Mouse (Mus musculus): Measurements from ENCODE around the gene Mcoln1.

The Mcoln1 gene

DNA sequence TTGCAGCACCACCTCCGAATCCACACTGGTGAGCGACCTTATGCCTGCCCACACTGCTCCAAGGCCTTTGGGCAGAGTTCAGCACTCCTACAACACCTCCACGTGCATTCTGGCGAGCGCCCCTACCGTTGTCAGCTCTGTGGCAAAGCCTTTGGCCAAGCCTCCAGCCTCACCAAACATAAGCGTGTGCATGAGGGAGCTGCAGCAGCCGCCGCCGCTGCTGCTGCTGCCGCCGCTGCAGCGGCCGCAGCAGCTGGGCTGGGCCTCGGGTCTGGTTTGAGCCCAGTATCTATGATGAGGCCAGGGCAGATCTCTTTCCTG is 3.9 kb upstream of the Mcoln1 start:
- in situ Hi-C loops (cut with MboI, MseI), result no loop called here

DNA sequence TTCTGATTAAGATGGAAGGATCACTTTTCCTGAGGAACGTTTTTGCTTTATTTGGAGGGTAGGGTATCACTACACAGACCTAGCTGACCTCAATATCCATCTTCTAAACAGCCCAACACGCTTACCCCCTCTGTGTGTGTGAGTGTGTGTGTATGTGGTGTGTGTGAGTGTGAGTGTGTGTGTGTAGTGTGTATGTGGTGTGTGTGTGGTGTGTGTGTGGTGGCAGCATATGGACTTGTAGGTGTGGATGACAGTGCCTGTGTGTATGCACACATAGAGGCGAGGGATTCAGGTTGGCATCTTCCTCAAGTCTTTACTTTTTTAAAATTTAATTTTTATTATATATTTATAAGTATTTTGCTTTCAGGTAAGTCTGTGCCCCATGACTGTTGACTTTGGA is 1.7 kb upstream of the Mcoln1 start:
- in situ Hi-C loops (cut with MboI, MseI), result no loop called here

DNA sequence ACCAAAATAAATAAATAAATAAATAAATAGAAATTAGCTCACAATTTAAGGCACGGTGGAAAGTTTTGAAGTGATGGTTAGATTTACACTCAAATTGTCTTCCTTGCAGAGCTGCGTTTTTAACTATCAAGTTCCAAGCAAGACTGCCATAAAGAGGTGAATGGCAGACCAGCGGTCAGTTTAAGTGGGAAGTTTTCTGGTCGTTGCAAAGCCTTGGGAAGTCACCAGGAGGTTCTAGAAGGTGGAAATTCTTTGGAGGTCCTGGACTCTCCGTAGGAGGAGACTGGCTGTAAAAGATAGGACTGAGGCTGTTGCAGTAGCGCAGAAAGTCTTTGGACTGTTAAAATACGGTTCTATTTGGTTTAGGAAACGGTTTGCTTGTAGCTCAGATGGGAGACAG is 506 bp upstream of the Mcoln1 start:
- in situ Hi-C loops (cut with MboI, MseI), result loop anchor here (5.0 to 10.0 kb wide), 3 partner anchors 125 to 1178 kb away; partner anchors contain the start of genes Pcp2 (in 1 of the 2), Pet100 (in 1 of the 2) and Xab2 (in 1 of the 2)

DNA sequence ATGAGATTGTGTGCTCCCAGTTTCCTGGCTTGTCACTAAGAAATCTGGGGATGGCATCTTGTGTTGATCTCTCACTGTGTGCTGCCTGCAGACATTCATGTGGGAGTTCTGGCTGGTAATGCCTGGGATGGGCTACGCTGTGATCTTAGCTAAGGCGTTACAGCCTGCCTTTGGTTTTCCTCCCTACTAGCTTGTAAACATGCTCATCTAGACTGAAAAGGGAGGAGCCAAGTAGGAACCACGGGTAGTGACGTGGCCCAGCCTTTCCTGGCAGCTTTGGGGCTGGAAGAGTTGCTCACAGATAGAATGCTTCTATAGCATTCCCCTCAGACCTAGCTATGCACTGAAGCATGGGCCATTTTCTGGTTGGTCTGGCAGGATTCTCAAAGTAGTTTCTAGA is 2.0 kb downstream of the Mcoln1 start:
- in situ Hi-C loops (cut with MboI, MseI), result loop anchor here (5.0 to 10.0 kb wide), 3 partner anchors 123 to 1175 kb away; partner anchors contain the start of genes Pcp2 (in 1 of the 2), Pet100 (in 1 of the 2) and Xab2 (in 1 of the 2)

DNA sequence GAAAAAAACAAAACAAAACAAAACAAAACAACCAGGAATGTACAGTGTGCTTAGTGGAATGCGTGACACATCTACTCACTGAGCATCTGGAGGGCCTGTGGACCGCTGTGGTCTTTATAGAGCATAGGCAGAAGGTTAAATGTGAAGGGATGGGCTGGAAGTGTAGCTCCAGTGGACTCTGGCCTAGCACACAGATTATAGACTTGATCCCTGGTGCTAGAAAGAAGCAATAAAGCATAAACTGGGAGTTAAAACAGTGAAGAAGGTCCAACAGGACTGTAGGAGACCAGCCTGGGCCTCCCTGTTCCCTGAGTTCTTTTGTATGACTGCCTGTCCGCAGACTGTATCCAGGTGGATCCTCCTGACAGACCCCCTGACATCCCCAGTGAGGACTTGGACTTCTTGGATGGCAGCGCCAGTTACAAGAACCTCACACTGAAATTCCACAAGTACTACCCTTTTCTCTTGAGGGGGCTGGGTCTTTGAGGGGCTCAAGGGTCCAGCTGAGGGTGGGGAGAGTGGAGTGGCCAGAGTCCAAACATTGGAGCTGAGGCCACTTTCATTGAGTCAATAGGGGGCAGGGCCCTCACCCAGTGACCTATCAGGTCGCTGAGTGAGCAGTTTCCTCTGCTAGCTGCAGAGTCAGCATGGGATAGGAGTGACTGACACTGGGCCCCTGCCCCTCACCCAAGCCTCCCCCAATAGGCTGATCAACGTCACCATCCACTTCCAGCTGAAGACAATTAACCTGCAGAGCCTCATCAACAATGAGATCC is 7.9 kb downstream of the Mcoln1 start:
- in situ Hi-C loops (cut with MboI, MseI), result loop anchor here in 1 of 2 experiments (10.0 kb wide), 2 partner anchors 117 to 1167 kb away; partner anchors contain the start of genes Pcp2, Pet100 and Xab2

DNA sequence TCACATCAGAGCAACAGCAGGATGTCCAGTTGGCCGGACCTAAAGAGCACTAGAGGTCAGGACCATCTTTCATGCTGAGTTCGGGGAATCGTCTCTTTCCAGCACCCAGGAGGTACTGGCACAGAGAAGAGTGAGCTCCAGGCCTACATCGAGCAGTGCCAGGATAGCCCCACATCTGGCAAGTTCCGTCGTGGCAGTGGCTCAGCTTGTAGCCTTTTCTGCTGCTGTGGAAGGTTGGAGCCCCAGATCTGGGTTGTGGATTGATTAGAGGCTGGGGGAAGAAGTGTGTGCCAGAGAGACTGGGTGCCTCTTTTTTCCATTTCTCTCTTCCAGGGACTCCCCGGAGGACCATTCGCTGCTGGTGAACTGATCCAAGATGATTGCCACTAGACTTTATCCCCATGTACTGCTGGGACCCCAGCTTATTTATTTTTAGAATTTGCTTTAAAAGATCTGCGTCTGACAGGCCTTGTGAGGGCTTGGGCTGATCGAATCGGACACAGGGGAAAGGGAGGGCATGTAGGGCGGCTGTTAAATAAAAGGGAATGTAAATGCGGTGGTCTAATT is 14.5 kb downstream of the Mcoln1 start:
- in situ Hi-C loops (cut with MboI, MseI), result loop anchor here in 1 of 2 experiments (5.0 kb wide), 1 partner anchor 103 kb away; no protein-coding TSS in a partner anchor

DNA sequence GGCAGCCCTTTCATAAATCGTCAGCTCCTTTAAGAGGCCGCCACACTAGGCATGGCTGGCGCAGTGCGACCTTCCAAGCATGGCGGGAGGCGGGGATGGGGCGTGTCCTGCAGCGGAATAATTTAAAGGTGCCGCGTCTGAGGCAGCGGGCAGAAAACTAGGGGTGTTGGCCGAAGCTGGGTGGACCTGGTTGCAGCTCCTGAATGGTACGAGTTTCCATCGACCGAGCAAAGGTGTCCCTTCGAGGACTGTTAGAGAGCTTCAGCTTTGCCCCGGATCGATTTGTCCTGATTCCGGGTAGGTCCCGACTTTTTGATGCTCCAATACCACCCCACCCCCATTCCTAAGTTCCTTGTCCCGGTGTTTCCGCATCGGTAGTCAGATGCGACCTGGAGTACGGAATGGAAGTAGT is 15.0 kb downstream of the Mcoln1 start, which contains the start of gene Pnpla6:
Gene Pnpla6 (plus strand): TSS at position 125 of the 412 bp plus-strand sequence.
- in situ Hi-C loops (cut with MboI, MseI), result loop anchor here in 1 of 2 experiments (5.0 kb wide), 1 partner anchor 102 kb away; no protein-coding TSS in a partner anchor

DNA sequence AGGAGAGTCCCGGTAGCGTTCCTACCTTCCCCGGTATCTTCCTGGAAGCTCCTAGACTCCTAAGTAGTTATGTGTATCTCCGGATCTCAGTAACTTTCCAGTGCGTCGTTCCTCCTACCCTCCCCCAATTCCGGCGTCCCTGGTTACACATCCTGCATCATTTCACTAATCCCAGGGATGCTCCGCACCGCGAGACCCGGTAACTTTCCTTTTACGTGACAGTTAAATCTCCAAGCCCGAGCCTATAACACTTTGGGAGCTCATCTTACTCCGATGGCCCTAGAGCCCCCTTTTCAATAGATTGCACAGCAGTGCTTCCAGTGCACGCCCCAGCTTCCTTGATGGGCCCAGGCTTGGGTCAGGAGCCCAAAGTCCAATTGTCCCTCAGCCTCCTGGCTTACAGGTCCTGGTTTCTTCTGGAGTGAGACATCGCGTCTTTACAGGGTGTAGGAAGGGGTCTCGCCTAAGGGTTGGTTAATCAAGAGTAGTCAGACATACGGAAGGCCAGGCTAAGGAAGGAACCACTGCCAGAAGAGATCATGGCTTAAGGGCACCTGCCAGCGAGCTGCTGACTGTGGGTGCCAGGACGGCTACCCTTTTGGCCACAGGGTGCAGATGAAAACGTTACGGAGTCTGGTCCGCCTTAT is 15.6 kb downstream of the Mcoln1 start:
- in situ Hi-C loops (cut with MboI, MseI), result loop anchor here in 1 of 2 experiments (5.0 kb wide), 1 partner anchor 101 kb away; no protein-coding TSS in a partner anchor

DNA sequence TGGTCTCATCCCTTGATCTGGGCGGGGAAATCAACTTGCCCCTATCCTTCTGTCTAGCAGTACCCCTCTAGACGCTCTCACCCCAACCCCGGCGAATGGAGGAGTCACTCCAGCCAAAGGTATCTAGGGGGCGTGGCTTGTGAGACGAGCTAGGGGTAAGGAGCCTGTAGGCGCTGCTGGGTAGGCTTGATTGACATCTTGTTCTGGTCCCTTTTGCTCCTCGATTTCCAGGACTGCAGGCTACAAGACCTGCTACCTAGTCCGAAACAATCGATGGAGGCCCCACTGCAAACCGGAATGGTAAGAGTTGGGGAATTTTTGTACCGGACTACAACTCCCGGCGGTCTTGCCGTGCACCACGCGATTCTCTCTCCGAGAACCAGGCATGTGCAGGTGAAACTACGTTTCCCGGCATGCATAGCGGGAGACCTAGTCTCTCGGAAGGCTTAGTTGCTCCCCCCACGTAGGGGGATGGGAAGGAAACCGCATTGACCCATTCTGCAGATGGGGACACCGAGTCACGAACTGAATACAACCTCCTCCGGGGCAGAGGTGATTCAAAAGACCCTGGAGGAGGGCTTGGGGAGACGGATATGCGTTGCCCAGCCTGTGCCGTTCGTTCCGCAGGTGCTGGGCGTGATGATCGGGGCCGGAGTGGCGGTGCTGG is 16.3 kb downstream of the Mcoln1 start:
- in situ Hi-C loops (cut with MboI, MseI), result loop anchor here in 1 of 2 experiments (5.0 kb wide), 1 partner anchor 101 kb away; no protein-coding TSS in a partner anchor

DNA sequence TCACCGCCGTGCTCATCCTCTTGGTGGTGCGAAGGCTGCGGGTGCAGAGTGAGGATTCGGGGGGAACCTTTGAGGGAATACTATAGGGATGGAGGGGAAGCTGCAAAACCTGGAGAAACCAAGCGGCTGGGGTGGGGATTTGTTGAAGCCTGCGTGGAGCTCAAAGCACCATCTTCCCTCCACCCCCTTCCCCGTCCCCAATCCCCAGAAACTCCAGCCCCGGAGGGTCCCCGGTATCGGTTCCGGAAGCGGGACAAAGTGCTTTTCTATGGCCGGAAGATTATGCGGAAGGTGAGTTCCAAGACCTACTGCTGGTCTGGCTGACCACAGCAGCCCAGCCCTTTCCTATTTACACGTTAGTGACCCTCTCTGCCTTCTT is 16.8 kb downstream of the Mcoln1 start:
- in situ Hi-C loops (cut with MboI, MseI), result loop anchor here in 1 of 2 experiments (5.0 kb wide), 1 partner anchor 100 kb away; no protein-coding TSS in a partner anchor

DNA sequence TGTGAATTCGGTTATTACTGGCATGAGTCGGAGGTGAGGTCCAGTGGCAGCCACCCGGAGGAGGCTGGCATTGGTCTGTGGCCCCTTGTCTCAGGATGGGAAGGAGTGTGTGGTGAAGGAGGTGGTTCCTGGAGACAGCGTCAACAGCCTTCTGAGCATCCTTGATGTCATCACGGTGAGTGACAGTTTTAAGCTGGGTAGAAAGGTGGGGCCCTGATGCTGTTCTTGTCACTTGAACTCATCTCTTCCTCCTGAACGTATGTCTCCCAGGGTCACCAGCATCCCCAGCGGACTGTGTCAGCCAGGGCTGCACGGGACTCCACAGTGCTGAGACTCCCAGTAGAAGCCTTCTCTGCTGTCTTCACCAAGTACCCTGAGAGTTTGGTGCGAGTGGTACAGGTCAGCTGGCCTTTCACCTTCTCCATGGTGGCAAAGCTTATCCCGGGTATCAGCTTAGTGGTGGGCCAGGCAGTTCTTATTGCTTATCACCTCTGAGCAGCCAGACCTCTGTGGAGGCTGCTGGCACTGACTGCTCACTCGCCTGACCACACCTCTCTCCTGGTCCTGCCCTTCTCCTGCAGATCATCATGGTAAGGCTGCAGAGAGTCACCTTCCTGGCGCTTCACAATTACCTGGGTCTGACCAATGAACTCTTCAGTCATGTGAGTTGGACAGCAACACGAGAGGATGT is 21.9 kb downstream of the Mcoln1 start:
- in situ Hi-C loops (cut with MboI, MseI), result no loop called here

DNA sequence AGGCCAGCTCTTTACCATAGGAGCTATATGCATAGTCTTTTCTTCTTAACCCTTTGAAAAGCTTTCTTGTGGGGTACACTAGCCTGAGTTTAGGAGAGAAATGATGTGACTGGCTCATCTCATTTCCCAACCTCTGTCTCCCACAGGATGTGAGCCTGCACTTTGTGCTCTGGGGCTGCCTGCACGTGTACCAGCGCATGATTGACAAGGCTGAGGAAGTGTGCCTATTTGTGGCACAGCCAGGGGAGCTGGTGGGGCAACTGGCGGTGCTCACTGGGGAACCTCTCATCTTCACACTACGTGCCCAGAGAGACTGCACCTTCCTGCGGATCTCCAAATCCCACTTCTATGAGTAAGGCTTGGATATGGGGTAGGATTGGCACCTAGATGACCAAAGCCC is 30.6 kb downstream of the Mcoln1 start:
- in situ Hi-C loops (cut with MboI, MseI), result no loop called here

DNA sequence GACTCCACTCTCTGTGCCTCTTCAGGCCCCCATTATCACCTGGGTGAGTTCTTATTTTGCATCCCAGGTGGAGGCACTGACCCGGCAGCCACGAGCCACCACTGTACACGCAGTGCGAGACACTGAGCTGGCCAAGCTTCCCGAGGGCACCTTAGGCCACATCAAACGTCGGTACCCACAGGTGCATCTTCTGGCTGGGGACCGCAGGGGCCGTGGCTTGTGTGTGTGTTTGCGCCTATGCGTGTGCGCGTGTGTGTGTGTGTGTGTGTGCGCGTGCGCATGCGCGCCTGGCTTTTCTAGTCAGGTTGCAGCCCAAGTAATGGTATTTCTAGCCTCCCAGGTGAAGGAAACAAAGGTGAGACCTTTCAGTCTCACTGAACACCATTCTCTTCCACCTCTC is 31.7 kb downstream of the Mcoln1 start:
- in situ Hi-C loops (cut with MboI, MseI), result no loop called here

DNA sequence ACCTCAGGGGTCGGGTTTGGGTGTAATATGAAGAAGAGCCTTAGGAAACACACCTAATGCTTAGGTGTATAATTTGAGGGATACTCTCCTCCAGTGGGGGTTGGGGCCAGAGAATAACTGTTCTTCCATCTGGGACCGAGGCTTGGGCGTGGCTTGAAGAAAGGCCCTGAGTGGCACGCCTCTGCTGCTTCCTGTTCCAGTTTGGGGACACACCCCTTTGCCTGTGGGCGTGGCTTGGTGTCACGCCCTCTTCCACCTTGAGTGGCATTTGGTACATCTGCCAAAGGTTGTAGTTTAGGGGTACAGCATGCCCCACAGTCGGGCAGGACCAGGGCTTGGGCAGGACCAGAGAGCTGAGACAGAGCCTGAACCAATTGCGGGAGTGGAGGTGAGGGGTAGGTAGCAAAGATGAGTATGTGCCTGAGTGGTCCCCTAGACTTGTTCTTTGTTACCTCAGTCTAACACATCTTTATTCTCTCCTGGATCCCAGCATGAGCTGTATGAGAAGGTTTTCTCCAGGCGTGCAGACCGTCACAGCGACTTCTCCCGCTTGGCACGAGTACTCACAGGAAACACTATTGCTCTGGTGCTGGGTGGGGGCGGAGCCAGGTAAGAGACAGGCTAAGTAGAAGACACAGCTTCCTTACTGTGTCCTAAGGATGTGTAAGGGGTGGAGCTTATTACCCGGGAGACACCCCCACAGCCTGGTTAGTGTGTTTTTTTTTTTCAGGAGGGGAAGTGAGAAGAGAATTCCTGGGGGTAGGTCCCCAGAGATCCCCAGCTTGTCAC is 36.0 kb downstream of the Mcoln1 start:
- in situ Hi-C loops (cut with MboI, MseI), result no loop called here

DNA sequence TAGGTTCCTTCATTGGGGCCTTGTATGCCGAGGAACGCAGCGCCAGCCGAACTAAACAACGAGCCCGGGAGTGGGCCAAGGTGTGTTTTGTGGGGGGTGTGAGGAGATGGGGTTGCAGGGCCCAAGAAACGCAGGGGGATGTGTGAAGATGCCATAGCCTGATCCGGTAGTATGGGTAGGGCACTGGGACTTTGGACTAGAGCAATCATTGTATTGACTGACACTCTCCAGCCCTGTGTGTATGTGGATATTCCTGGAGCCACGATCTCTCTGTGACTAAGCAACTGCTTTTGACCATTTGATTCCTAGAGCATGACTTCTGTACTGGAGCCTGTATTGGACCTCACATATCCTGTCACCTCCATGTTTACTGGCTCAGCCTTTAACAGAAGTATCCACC is 36.7 kb downstream of the Mcoln1 start:
- in situ Hi-C loops (cut with MboI, MseI), result no loop called here

DNA sequence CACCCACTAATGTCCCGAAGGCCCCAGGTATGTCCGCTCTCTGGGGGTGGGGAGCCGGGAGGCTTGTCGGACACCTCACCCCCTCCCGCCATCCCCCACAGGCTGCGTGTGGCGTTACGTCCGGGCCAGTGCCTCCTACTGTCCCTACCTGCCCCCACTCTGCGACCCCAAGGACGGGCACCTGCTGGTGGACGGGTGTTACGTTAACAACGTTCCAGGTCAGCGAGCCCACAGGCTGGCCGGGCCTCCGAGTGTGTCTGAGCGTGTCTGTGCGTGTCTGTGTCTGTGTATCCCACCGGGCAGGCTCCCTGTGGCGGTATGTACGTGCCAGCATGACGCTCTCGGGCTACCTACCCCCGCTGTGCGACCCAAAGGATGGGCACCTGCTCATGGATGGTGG is 37.4 kb downstream of the Mcoln1 start:
- in situ Hi-C loops (cut with MboI, MseI), result no loop called here

DNA sequence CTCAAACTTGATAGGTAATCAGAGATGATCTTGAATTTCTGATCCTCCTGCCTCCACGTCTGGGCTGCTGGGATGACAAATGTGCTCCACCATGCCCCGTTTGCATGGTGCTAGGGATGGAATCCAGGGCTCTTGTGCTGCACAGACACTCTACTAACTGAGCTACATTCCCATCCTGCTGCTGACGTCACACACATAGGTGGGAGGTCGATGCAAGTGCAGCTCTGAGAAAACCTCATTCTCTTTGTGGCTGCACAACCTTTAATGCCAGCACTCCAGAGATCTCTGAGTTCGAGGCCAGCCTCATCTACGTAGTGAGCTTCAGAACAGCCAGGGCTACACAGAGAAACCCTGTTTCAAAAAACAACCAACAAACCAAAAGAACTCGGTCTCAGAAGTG is 38.9 kb downstream of the Mcoln1 start:
- in situ Hi-C loops (cut with MboI, MseI), result no loop called here

DNA sequence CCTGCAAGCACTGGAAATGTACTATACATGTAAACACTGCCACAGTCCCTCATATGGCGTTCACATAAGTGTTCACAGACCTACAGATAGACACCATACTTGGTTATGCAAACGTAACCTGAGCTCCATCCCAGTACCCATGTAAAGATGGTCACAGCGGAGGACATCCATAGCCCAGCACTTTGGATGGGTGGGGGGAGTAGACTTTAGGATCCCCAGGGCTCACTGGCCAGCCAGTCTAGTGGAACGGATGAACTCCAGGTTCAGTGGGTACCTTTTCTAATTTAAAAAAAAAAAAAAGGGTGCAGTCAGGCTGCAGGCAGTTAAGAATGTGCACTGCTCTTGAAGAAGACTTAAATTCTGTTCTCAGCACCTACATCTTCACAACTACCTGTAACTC is 39.8 kb downstream of the Mcoln1 start:
- in situ Hi-C loops (cut with MboI, MseI), result no loop called here

DNA sequence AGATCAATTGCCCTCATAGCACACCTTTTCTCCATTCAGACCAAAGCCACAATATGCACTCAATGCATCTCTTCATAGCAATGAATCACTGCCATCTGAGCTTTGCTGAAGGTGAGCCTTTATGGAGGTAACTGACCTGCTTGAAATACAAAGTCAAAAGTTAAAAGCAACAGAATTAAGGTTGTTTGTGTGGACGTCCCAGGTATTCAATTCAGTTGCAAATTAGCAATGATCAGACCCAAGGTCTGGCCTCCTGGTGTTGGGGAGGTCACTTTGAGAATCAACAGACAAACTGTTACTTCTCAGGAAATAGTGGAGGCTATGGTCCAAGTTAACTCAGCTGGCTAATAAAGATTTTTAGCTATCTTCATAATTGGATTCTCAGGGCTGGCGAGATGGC is 46.3 kb downstream of the Mcoln1 start:
- in situ Hi-C loops (cut with MboI, MseI), result no loop called here

DNA sequence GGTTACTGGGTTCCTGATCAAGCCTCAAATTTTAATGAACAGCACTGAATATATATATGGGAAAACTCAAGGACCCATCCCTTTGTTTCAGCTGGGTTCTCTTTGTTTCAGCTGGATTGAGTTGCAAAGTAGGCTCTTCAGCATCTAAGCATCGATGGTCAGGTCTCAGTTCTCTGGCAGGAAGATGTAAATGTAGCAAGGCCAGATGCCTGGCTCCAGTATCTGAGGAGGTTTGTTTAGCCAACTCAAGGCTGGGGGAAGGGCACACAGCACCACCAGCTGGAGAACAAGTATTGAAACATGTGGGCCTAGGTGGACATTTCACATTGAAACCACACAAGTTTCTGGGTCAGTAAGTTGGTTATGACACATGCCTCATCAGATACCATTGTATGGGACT is 52.0 kb downstream of the Mcoln1 start:
- in situ Hi-C loops (cut with MboI, MseI), result no loop called here

Measured in T-helper 17 cell (primary cell).